Comparison of ENCODE assay signal across 1 mouse cellular context in the genomic region with DNA sequence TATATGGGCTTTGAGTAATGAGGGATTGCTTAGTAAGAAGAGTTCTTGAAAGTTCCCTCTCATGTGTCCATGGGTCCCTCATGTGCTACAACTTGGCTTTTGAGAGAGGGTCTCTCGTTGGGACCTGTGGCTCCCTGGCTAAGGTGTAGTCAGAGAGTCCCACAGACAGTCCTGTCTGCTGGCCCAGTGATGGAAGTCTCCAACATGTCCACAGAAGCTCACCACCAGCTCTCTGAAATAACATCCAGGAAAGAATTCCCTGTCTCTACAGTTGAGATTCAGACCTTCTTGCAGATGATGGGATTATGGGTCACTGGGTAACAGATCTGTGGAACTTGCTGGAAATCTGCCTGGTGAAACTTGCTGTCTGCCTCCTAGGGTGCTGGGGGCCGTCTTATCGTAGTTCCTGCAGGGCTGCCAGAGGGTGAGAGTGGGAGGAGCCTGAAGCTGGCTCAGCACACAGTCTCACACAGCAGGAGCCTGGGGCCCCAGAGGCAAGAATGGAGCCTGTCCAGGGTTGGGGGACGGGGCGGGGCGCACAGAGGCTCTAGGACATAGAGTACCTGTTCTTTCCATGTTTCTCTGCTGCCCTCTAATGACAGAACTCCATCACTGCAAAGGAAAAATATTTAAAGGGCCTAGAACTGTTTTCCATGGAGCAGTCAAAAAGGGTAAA.
A peak's percentile ranks its signal among the peaks of the same experiment; 100 is the strongest.
TF ChIP-seq lines count a peak whose summit lies in the region.

No protein-coding gene starts in this region.

TF ChIP-seq in CH12.LX, 34 proteins besides CTCF, POLR2A, EP300 and RAD21:
- TF ChIP-seq GABPA (IDR thresholded peaks at IDR 0.05; ENCODE audit: insufficient replicate concordance, low read depth, low read length) (no peak), PAX5 (IDR thresholded peaks at IDR 0.05; ENCODE audit: low read length) (no peak), NELFE (IDR thresholded peaks at IDR 0.05; ENCODE audit: low read depth, low read length) (peak; percentile 68), UBTF (IDR thresholded peaks at IDR 0.05; ENCODE audit: low read depth, low read length) (no peak), BHLHE40 (IDR thresholded peaks at IDR 0.05; ENCODE audit: low read depth, low read length) (no peak), JUND (conservative IDR thresholded peaks at IDR 0.05; ENCODE audit: low read depth, low read length) (no peak), USF1 (IDR thresholded peaks at IDR 0.05; ENCODE audit: low read depth, low read length) (no peak), ETS1 (conservative IDR thresholded peaks at IDR 0.05; ENCODE audit: low read depth, low read length) (no peak), MEF2A (IDR thresholded peaks at IDR 0.05; ENCODE audit: borderline replicate concordance, low read depth, low read length) (no peak), MAFK (IDR thresholded peaks at IDR 0.05; ENCODE audit: insufficient replicate concordance, low read length) (no peak), ZNF384 (IDR thresholded peaks at IDR 0.05; ENCODE audit: low read depth, low read length) (no peak), SMC3 (IDR thresholded peaks at IDR 0.05; ENCODE audit: low read depth, low read length) (peak; percentile 69), USF2 (conservative IDR thresholded peaks at IDR 0.05; ENCODE audit: low read depth, low read length) (no peak), ZKSCAN1 (IDR thresholded peaks at IDR 0.05; ENCODE audit: borderline replicate concordance, low read depth, low read length) (no peak), ELF1 (IDR thresholded peaks at IDR 0.05; ENCODE audit: low read depth, low read length) (no peak), NRF1 (IDR thresholded peaks at IDR 0.05; ENCODE audit: low read depth, low read length) (no peak), TCF12 (IDR thresholded peaks at IDR 0.05; ENCODE audit: low read depth, low read length) (no peak; the same call in 1 of the 2 replicates), E2F4 (IDR thresholded peaks at IDR 0.05; ENCODE audit: insufficient replicate concordance, low read depth, low read length) (no peak), POLR2AphosphoS2 (IDR thresholded peaks at IDR 0.05; ENCODE audit: low read depth, low read length) (0 out of 2 replicates have a peak, but pooled peaks have one; percentile 55), MAZ (IDR thresholded peaks at IDR 0.05; ENCODE audit: low read depth, low read length) (peak; percentile 65; the same call in 1 of the 2 replicates), KAT2A (IDR thresholded peaks at IDR 0.05; ENCODE audit: insufficient replicate concordance, low read length) (no peak), MYC (IDR thresholded peaks at IDR 0.05; ENCODE audit: low read depth, low read length) (no peak), ZMIZ1 (IDR thresholded peaks at IDR 0.05; ENCODE audit: low read depth, low read length) (peak; percentile 61; the same call in 1 of the 2 replicates), IRF4 (IDR thresholded peaks at IDR 0.05; ENCODE audit: low read depth, low read length) (no peak), MAX (IDR thresholded peaks at IDR 0.05; ENCODE audit: low read length) (no peak; the same call in 1 of the 2 replicates), JUN (IDR thresholded peaks at IDR 0.05; ENCODE audit: insufficient read depth, low read depth, low read length) (no peak), MXI1 (IDR thresholded peaks at IDR 0.05; ENCODE audit: low read depth, low read length) (no peak), TBP (conservative IDR thresholded peaks at IDR 0.05; ENCODE audit: low read depth, low read length) (0 out of 2 replicates have a peak, but pooled peaks have one; percentile 12), CHD2 (IDR thresholded peaks at IDR 0.05; ENCODE audit: low read length) (no peak), CHD1 (IDR thresholded peaks at IDR 0.05; ENCODE audit: low read depth, low read length) (no peak), HCFC1 (IDR thresholded peaks at IDR 0.05; ENCODE audit: low read depth, low read length) (no peak; the same call in 1 of the 2 replicates), SIN3A (IDR thresholded peaks at IDR 0.05; ENCODE audit: low read length) (peak; percentile 72), RCOR1 (conservative IDR thresholded peaks at IDR 0.05; ENCODE audit: low read depth, low read length) (no peak), ZC3H11A (IDR thresholded peaks at IDR 0.05; ENCODE audit: low read depth, low read length) (peak; percentile 42; the same call in 1 of the 2 replicates)
